Mouse (Mus musculus) G1E (cell line): ENCODE results near the gene Naa40. TPM values are rescaled to one million over a fixed set of nuclear protein-coding genes. Genes with fewer than 3 reads are reported as not detected.

Source experiments
- ATAC-seq: 2 replicates; pipeline ENCODE4 v1.8.0; 2016; ENCODE audit warnings: mild to moderate bottlenecking; ENCODE audit not compliant: insufficient number of reproducible peaks, poor library complexity, low FRiP score, severe bottlenecking; ENCODE audit errors: extremely low read depth
- DNase-seq: peaks from one replicate; pipeline ENCODE4 v3.0.0; 2012; ENCODE audit warnings: low spot score
- H3K27me3 ChIP-seq: 2 replicates; pipeline ENCODE4 v1.6.1; 2012; ENCODE audit warnings: mild to moderate bottlenecking, low read length, inconsistent platforms; ENCODE audit not compliant: insufficient read depth
- H3K36me3 ChIP-seq: replicated peaks from 2 replicates; pipeline ENCODE3; 2012; ENCODE audit warnings: mild to moderate bottlenecking, inconsistent platforms
- H3K4me1 ChIP-seq: 2 replicates; pipeline ENCODE4 v1.6.1; 2012; ENCODE audit warnings: low read depth, low read length, inconsistent platforms, mixed read lengths; ENCODE audit not compliant: insufficient read depth
- H3K4me3 ChIP-seq: 2 replicates; pipeline ENCODE4 v1.5.1; 2012; ENCODE audit warnings: low read depth, mild to moderate bottlenecking, inconsistent platforms, low read length, moderate library complexity, mixed read lengths
- H3K9me3 ChIP-seq: replicated peaks from 2 replicates; pipeline ENCODE4 v1.6.1; 2012; ENCODE audit warnings: inconsistent platforms
- CTCF ChIP-seq: IDR thresholded peaks from 2 replicates; pipeline ENCODE4 v1.5.1; 2012; ENCODE audit warnings: low read depth, low read length, inconsistent platforms, mixed read lengths
- GATA1 ChIP-seq: IDR thresholded peaks from 2 replicates; pipeline ENCODE4 v1.6.1; 2012; ENCODE audit warnings: borderline replicate concordance, low read length, inconsistent platforms, mixed read lengths
- GATA2 ChIP-seq: IDR thresholded peaks from 2 replicates; pipeline ENCODE4 v1.6.1; 2012; ENCODE audit warnings: low read depth, low read length, inconsistent platforms, borderline replicate concordance
- POLR2AphosphoS5 ChIP-seq: IDR thresholded peaks from 2 replicates; pipeline ENCODE4 v1.6.1; 2012; ENCODE audit warnings: low read depth, low read length, inconsistent platforms; ENCODE audit not compliant: insufficient replicate concordance
- TAL1 ChIP-seq: conservative IDR thresholded peaks from 2 replicates; pipeline ENCODE4 v1.6.1; 2012; ENCODE audit warnings: low read depth, low read length, inconsistent platforms, mixed read lengths
- polyA plus RNA-seq: library from polyadenylated mRNA; stranded (reverse); fragments of >175 nt; gene quantifications from 2 replicates; pipeline ENCODE4 v1.2.3, GENCODE M21; 2012
- total RNA-seq, 2 experiments: library from RNA; stranded (forward) in 1 of 2; stranded (reverse) in 1 of 2; fragments of 200-1000 nt in 1 of 2; fragments of >200 nt in 1 of 2; fragmentation: Nextera tagmentation in 1 of 2; gene quantifications; 2 replicates each; pipeline ENCODE4 v1.2.3; 2014 to 2017

Gene Naa40
- total and polyA plus RNA-seq, 3 experiments: 58.8 to 67.7 (median 60.7) TPM

GRCm38 (mm10) chr19:7234537-7235221 is 6.3 kb downstream of the Naa40 start:
- peaks cover 92% of the 10 kb centered on the region for H3K36me3 ChIP-seq
- H3K4me3 ChIP-seq: no peak overlapping the region
- DNase-seq (peak; percentile 46), ATAC-seq (no peak)
- H3K27me3 ChIP-seq: no peaks in the 10 kb centered on the region
- TF ChIP-seq GATA1: no peak
- no peak for TF ChIP-seq TAL1
- TF ChIP-seq CTCF: peak; percentile 59
- H3K9me3 ChIP-seq: no peaks in the 10 kb centered on the region
- H3K4me1 ChIP-seq: peaks cover 35% of the 10 kb centered on the region

GRCm38 (mm10) chr19:7226511-7226914 is 14.5 kb downstream of the Naa40 start:
- Histone ChIP-seq H3K36me3 (peaks cover 73% of the 10 kb centered on the region), H3K27me3 (no peaks in the 10 kb centered on the region), H3K4me1 (peaks cover 28% of the 10 kb centered on the region), H3K9me3 (0 out of 2 replicates have a peak, but pooled peaks cover 5% of the 10 kb centered on the region), H3K4me3 (peak overlapping the region; percentile 43; the same call in 1 of the 2 replicates)
- DNase-seq: peak; percentile 45
- TF ChIP-seq GATA1: no peak
- TF ChIP-seq CTCF: no peak
- TF ChIP-seq TAL1: no peak
- no peak for TF ChIP-seq GATA2
- no peak for TF ChIP-seq POLR2AphosphoS5
- no peak; the same call in 1 of the 2 replicates for ATAC-seq

GRCm38 (mm10) chr19:7225096-7225690 is 15.8 kb downstream of the Naa40 start:
- DNase-seq: no peak
- H3K9me3 ChIP-seq: 0 out of 2 replicates have a peak, but pooled peaks cover 5% of the 10 kb centered on the region
- no peak for TF ChIP-seq TAL1
- no peak for TF ChIP-seq CTCF
- no peak for TF ChIP-seq POLR2AphosphoS5
- no peak for TF ChIP-seq GATA1
- TF ChIP-seq GATA2: no peak
- peaks cover 60% of the 10 kb centered on the region for H3K36me3 ChIP-seq
- peaks cover 28% of the 10 kb centered on the region for H3K4me1 ChIP-seq
- H3K27me3 ChIP-seq: no peaks in the 10 kb centered on the region
- H3K4me3 ChIP-seq: no peak overlapping the region
- no peak for ATAC-seq

- ATAC-seq (no peak), DNase-seq (no peak)
- Histone ChIP-seq H3K9me3 (0 out of 2 replicates have a peak, but pooled peaks cover 5% of the 10 kb centered on the region), H3K36me3 (peaks cover 51% of the 10 kb centered on the region), H3K4me3 (no peak overlapping the region), H3K27me3 (no peaks in the 10 kb centered on the region), H3K4me1 (peaks cover 28% of the 10 kb centered on the region)
- TF ChIP-seq TAL1 (no peak), GATA2 (no peak), CTCF (no peak), POLR2AphosphoS5 (no peak), GATA1 (no peak)
Measured at GRCm38 (mm10) chr19:7224253-7224652, 16.7 kb downstream of the Naa40 start.

- Histone ChIP-seq H3K27me3 (no peaks in the 10 kb centered on the region), H3K4me1 (peaks cover 32% of the 10 kb centered on the region), H3K9me3 (0 out of 2 replicates have a peak, but pooled peaks cover 5% of the 10 kb centered on the region), H3K4me3 (no peak overlapping the region), H3K36me3 (peaks cover 44% of the 10 kb centered on the region)
- no peak for ATAC-seq
- DNase-seq: no peak
- TF ChIP-seq CTCF: no peak
- no peak for TF ChIP-seq TAL1
- no peak for TF ChIP-seq GATA2
- TF ChIP-seq GATA1: no peak
- no peak; the same call in 1 of the 2 replicates for TF ChIP-seq POLR2AphosphoS5
Measured at GRCm38 (mm10) chr19:7223488-7223887, 17.5 kb downstream of the Naa40 start.

- Histone ChIP-seq H3K27me3 (no peaks in the 10 kb centered on the region), H3K4me1 (peaks cover 28% of the 10 kb centered on the region), H3K36me3 (peaks cover 31% of the 10 kb centered on the region), H3K4me3 (no peak overlapping the region), H3K9me3 (0 out of 2 replicates have a peak, but pooled peaks cover 5% of the 10 kb centered on the region)
- no peak for TF ChIP-seq POLR2AphosphoS5
- no peak for TF ChIP-seq GATA2
- no peak for TF ChIP-seq TAL1
- no peak for TF ChIP-seq CTCF
- TF ChIP-seq GATA1: no peak
- DNase-seq (no peak), ATAC-seq (no peak)
Measured at GRCm38 (mm10) chr19:7222196-7222595, 18.8 kb downstream of the Naa40 start.
